Mouse (Mus musculus): Measurements from ENCODE around the gene Tnni3k.

DNA sequence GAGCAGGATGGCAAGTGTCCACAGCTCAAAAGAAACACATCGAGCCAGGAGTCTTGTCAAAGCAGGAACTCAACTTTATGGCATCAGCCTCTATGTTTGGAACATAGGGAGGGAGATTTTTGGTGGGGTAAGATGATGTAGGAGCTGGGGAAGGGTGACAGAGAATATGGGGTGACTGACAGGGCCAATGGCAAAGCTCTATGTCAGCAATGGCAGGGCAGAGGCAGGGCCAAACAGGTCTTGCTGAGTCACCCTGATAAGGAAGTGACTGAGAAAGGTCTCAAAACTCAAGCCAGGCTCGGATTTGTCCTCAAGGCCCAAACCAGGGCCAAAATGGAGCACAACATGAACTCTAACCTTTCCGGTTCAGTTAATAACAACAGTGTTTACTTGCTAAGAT is 219.1 kb downstream of the Tnni3k start:
- TF ChIP-seq CTCF (IDR thresholded peaks at IDR 0.05; ENCODE audit: low read depth) (no peak), EP300 (optimal IDR thresholded peaks at IDR 0.05) (no peak)

Measured in stomach, postnatal 0 days (tissue).